Mouse (Mus musculus) erythroblast, embryonic 14.5 days (primary cell): ENCODE results near the gene Zkscan6.

Source experiments
- GATA1 ChIP-seq: IDR thresholded peaks from 2 replicates; pipeline ENCODE4 v1.6.1; 2012; ENCODE audit warnings: low read length, inconsistent platforms, mixed read lengths
- TAL1 ChIP-seq: IDR thresholded peaks from 3 replicates; pipeline ENCODE4 v1.6.1; 2012; ENCODE audit warnings: low read length, inconsistent platforms, mixed read lengths

DNA sequence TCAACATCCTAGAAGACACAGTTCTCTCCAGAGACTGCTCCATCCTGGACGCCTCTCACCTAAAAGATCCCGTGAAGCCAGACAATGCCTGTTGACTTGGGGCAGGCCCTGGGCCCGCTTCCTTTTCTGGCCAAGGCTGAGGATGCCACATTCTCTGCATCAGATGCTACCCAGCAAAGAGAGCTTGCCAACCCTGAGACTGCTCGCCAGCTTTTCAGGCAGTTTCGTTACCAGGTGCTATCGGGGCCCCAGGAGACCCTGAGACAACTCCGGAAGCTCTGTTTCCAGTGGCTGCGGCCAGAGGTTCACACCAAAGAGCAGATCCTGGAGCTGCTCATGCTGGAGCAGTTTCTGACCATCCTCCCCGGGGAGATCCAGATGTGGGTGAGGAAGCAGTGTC, 7.4 kb downstream of the Zkscan6 start:
- TF ChIP-seq GATA1 = no peak
- no peak for TF ChIP-seq TAL1
